Mouse (Mus musculus) CH12.LX (cell line): ENCODE data around the gene Optc. TPM values are rescaled to one million over a fixed set of nuclear protein-coding genes. Genes with fewer than 3 reads are reported as not detected.

Source experiments
- DNase-seq: peaks from one replicate; pipeline ENCODE4 v3.0.0-alpha.2; 2013; ENCODE audit errors: extremely low read depth
- H3K27ac ChIP-seq: 2 replicates; pipeline ENCODE4 v1.5.1; 2012; ENCODE audit warnings: low read depth, mild to moderate bottlenecking, control low read depth, moderate library complexity; ENCODE audit not compliant: insufficient read depth
- H3K27me3 ChIP-seq: replicated peaks from 2 replicates; pipeline ENCODE3; 2012; ENCODE audit warnings: inconsistent platforms
- H3K36me3 ChIP-seq, 2 experiments: replicated peaks in 1 of 2; 2 replicates each; pipeline versions ENCODE3 to v1.6.1; 2012; ENCODE audit warnings: inconsistent platforms in 1 of 2, low read length in 1 of 2, mild to moderate bottlenecking in 1 of 2, mixed read lengths in 1 of 2, moderate library complexity in 1 of 2; ENCODE audit not compliant: control insufficient read depth in 1 of 2, insufficient read depth in 1 of 2
- H3K4me1 ChIP-seq, 2 experiments: 2 replicates each; pipeline ENCODE4 v1.6.1; 2012; ENCODE audit warnings: inconsistent platforms in 1 of 2, moderate library complexity in 1 of 2; ENCODE audit not compliant: insufficient read depth in 2 of 2, control insufficient read depth in 1 of 2
- H3K4me2 ChIP-seq: 2 replicates; pipeline ENCODE4 v1.6.1; 2012; ENCODE audit warnings: low read depth, mild to moderate bottlenecking, control low read depth; ENCODE audit not compliant: poor library complexity, insufficient read depth, severe bottlenecking
- H3K4me3 ChIP-seq, 3 experiments: fragments of 150-350 bp in 1 of 3; sonication (generic) in 1 of 3; replicated peaks in 1 of 3; 2 replicates each; pipeline versions ENCODE3 to v1.5.1; 2011 to 2012; ENCODE audit warnings: low read depth in 2 of 3, low read length in 2 of 3, mild to moderate bottlenecking in 2 of 3, moderate library complexity in 2 of 3, control low read depth in 1 of 3, improper control_type of control experiment in 1 of 3, inconsistent platforms in 1 of 3, mixed read lengths in 1 of 3; ENCODE audit not compliant: poor library complexity in 1 of 3
- H3K79me2 ChIP-seq: replicated peaks from 2 replicates; pipeline ENCODE4 v1.6.1; 2012; ENCODE audit warnings: mild to moderate bottlenecking, moderate library complexity; ENCODE audit not compliant: control insufficient read depth, poor library complexity, insufficient read depth, severe bottlenecking; ENCODE audit errors: extremely low read depth
- H3K9ac ChIP-seq: 2 replicates; pipeline ENCODE4 v1.6.1; 2012; ENCODE audit warnings: low read depth, mild to moderate bottlenecking, control low read depth, moderate library complexity; ENCODE audit not compliant: insufficient read depth
- H3K9me3 ChIP-seq: replicated peaks from 2 replicates; pipeline ENCODE3; 2012; ENCODE audit warnings: low read length, inconsistent platforms, mixed read lengths
- BHLHE40 ChIP-seq: IDR thresholded peaks from 2 replicates; pipeline ENCODE4 v1.6.1; 2011; ENCODE audit warnings: mild to moderate bottlenecking, low read depth, low read length, improper control_type of control experiment
- CHD1 ChIP-seq: IDR thresholded peaks from 2 replicates; pipeline ENCODE4 v1.6.1; 2012; ENCODE audit warnings: low read depth, low read length, improper control_type of control experiment, inconsistent platforms
- CHD2 ChIP-seq: IDR thresholded peaks from 2 replicates; pipeline ENCODE4 v1.6.1; 2011; ENCODE audit warnings: low read length, improper control_type of control experiment
- CTCF ChIP-seq, 2 experiments: IDR thresholded peaks in 1 of 2; conservative IDR thresholded peaks in 1 of 2; 2 replicates each; pipeline ENCODE4 v1.5.1; 2011 to 2012; ENCODE audit warnings: low read depth in 2 of 2, low read length in 2 of 2, improper control_type of control experiment in 1 of 2, inconsistent platforms in 1 of 2, mild to moderate bottlenecking in 1 of 2, moderate library complexity in 1 of 2
- E2F4 ChIP-seq: IDR thresholded peaks from 2 replicates; pipeline ENCODE4 v1.6.1; 2011; ENCODE audit warnings: low read depth, low read length, improper control_type of control experiment; ENCODE audit not compliant: insufficient replicate concordance
- ELF1 ChIP-seq: IDR thresholded peaks from 2 replicates; pipeline ENCODE4 v1.6.1; 2014; ENCODE audit warnings: low read depth, mild to moderate bottlenecking, inconsistent platforms, low read length, improper control_type of control experiment
- EP300 ChIP-seq: IDR thresholded peaks from 2 replicates; pipeline ENCODE4 v1.6.1; 2011; ENCODE audit warnings: low read length, improper control_type of control experiment
- ETS1 ChIP-seq: conservative IDR thresholded peaks from 2 replicates; pipeline ENCODE4 v1.6.1; 2012; ENCODE audit warnings: low read depth, mild to moderate bottlenecking, inconsistent platforms, low read length, improper control_type of control experiment, moderate library complexity
- HCFC1 ChIP-seq: IDR thresholded peaks from 2 replicates; pipeline ENCODE4 v1.6.1; 2012; ENCODE audit warnings: low read depth, mild to moderate bottlenecking, inconsistent platforms, low read length, improper control_type of control experiment
- JUN ChIP-seq: IDR thresholded peaks from 2 replicates; pipeline ENCODE4 v1.6.1; 2011; ENCODE audit warnings: low read depth, mild to moderate bottlenecking, low read length, improper control_type of control experiment, moderate library complexity; ENCODE audit not compliant: insufficient read depth
- JUND ChIP-seq: conservative IDR thresholded peaks from 2 replicates; pipeline ENCODE4 v1.6.1; 2011; ENCODE audit warnings: low read depth, low read length, improper control_type of control experiment
- MXI1 ChIP-seq: IDR thresholded peaks from 2 replicates; pipeline ENCODE4 v1.6.1; 2011; ENCODE audit warnings: mild to moderate bottlenecking, low read depth, low read length, improper control_type of control experiment
- PAX5 ChIP-seq: IDR thresholded peaks from 2 replicates; pipeline ENCODE4 v1.6.1; 2012; ENCODE audit warnings: low read length, inconsistent platforms, mixed read lengths
- POLR2AphosphoS2 ChIP-seq: IDR thresholded peaks from 2 replicates; pipeline ENCODE4 v1.6.1; 2011; ENCODE audit warnings: low read depth, low read length, improper control_type of control experiment
- SIN3A ChIP-seq: IDR thresholded peaks from 2 replicates; pipeline ENCODE4 v1.6.1; 2012; ENCODE audit warnings: low read length, improper control_type of control experiment, inconsistent platforms
- SMC3 ChIP-seq: IDR thresholded peaks from 2 replicates; pipeline ENCODE4 v1.6.1; 2011; ENCODE audit warnings: low read depth, low read length, improper control_type of control experiment
- TBP ChIP-seq: conservative IDR thresholded peaks from 2 replicates; pipeline ENCODE4 v1.6.1; 2011; ENCODE audit warnings: low read depth, low read length, improper control_type of control experiment
- TCF12 ChIP-seq: IDR thresholded peaks from 2 replicates; pipeline ENCODE4 v1.6.1; 2014; ENCODE audit warnings: low read depth, mild to moderate bottlenecking, inconsistent platforms, low read length, improper control_type of control experiment
- UBTF ChIP-seq: IDR thresholded peaks from 2 replicates; pipeline ENCODE4 v1.6.1; 2012; ENCODE audit warnings: low read depth, mild to moderate bottlenecking, inconsistent platforms, low read length, improper control_type of control experiment, moderate library complexity
- USF2 ChIP-seq: conservative IDR thresholded peaks from 2 replicates; pipeline ENCODE4 v1.6.1; 2011; ENCODE audit warnings: low read depth, low read length, improper control_type of control experiment
- ZMIZ1 ChIP-seq: IDR thresholded peaks from 2 replicates; pipeline ENCODE4 v1.6.1; 2012; ENCODE audit warnings: low read depth, mild to moderate bottlenecking, inconsistent platforms, low read length, improper control_type of control experiment
- dilution Hi-C: fragments of 300-500 bp; cut with MboI; formaldehyde crosslinking; loops from 2 replicates; pipeline ENCODE4 v1.14.3; 2020; ENCODE audit warnings: low sequenced_read_pairs; ENCODE audit not compliant: extremely low pct_unique_long_range_greater_than_20kb, extremely low pct_ligation_motif_present
- in situ Hi-C: fragments of 300-500 bp; cut with MboI; formaldehyde crosslinking; loops from 3 replicates; pipeline ENCODE4 v1.14.3; 2019; ENCODE audit warnings: low sequenced_read_pairs, low pct_ligation_motif_present, low pct_unique_long_range_greater_than_20kb, mixed read lengths
- polyA plus RNA-seq: library from polyadenylated mRNA; unstranded; fragments of >175 nt; gene quantifications from 2 replicates; pipeline ENCODE4 v1.2.1, GENCODE M21; 2012; ENCODE audit warnings: low read depth; ENCODE audit not compliant: insufficient read length
- total RNA-seq, 2 experiments: library from RNA; depleted of rRNA; stranded (reverse); fragments of 300-350 nt in 1 of 2; fragments of >200 nt in 1 of 2; gene quantifications; 2 replicates each; pipeline ENCODE4 v1.2.3; 2012 to 2014

Optc gene
- total and polyA plus RNA-seq, 3 experiments = not detected

GRCm38 (mm10) chr1:133918088-133918470 is 10.3 kb upstream of the Optc start:
- no peak overlapping the region for H3K27ac ChIP-seq
- no peaks in the 10 kb centered on the region for H3K79me2 ChIP-seq
- no peak overlapping the region for H3K9ac ChIP-seq
- no peaks in the 10 kb centered on the region for H3K36me3 ChIP-seq
- in situ Hi-C loops = loop anchor here (25.0 kb wide), 1 partner anchor 394 kb away; no protein-coding TSS in a partner anchor
- H3K27me3 ChIP-seq = peaks cover 94% of the 10 kb centered on the region
- no peaks in the 10 kb centered on the region for H3K9me3 ChIP-seq
- TF ChIP-seq JUND (no peak), SMC3 (no peak), JUN (no peak), ZMIZ1 (no peak), CTCF (conservative IDR thresholded peaks at IDR 0.05 in 1 of 2, IDR thresholded peaks at IDR 0.05 in 1 of 2; ENCODE audit: low read depth in 2 of 2, low read length in 2 of 2) (no peak)
- no peak for DNase-seq
- dilution Hi-C loops = no loop called here
- no peak overlapping the region for H3K4me3 ChIP-seq
- H3K4me2 ChIP-seq = no peak overlapping the region
- H3K4me1 ChIP-seq = no peaks in the 10 kb centered on the region

- no peak overlapping the region for H3K27ac ChIP-seq
- no peak overlapping the region for H3K4me2 ChIP-seq
- H3K9ac ChIP-seq = no peak overlapping the region
- no peaks in the 10 kb centered on the region for H3K4me1 ChIP-seq
- no peak overlapping the region for H3K4me3 ChIP-seq
- no peak for DNase-seq
- H3K9me3 ChIP-seq = no peaks in the 10 kb centered on the region
- H3K27me3 ChIP-seq = peaks cover 95% of the 10 kb centered on the region
- dilution Hi-C loops = no loop called here
- H3K79me2 ChIP-seq = no peaks in the 10 kb centered on the region
- in situ Hi-C loops = loop anchor here (25.0 kb wide), 1 partner anchor 395 kb away; no protein-coding TSS in a partner anchor
- TF ChIP-seq PAX5 (no peak), ETS1 (no peak), HCFC1 (no peak), MXI1 (no peak), SIN3A (no peak), EP300 (no peak), POLR2AphosphoS2 (no peak), CTCF (conservative IDR thresholded peaks at IDR 0.05 in 1 of 2, IDR thresholded peaks at IDR 0.05 in 1 of 2; ENCODE audit: low read depth in 2 of 2, low read length in 2 of 2) (no peak), SMC3 (no peak), CHD2 (no peak), ELF1 (no peak), JUND (no peak), E2F4 (no peak), BHLHE40 (no peak), UBTF (no peak), TCF12 (no peak), USF2 (no peak), JUN (no peak), CHD1 (no peak), TBP (no peak)
- no peaks in the 10 kb centered on the region for H3K36me3 ChIP-seq
Measured at GRCm38 (mm10) chr1:133917456-133918087, 9.8 kb upstream of the Optc start.
